Mouse (Mus musculus): ENCODE results near the gene Serpina11. TPM values are rescaled to one million over a fixed set of nuclear protein-coding genes. Genes with fewer than 3 reads are reported as not detected.
"Not testable (repeated sequence)": the region's sequence is repeated elsewhere in the genome, so short reads cannot be mapped to it uniquely, and the experiment has no call there.

Gene Serpina11
- polyA plus RNA-seq, 1 experiment from 2014 or later = 0.34 TPM

DNA sequence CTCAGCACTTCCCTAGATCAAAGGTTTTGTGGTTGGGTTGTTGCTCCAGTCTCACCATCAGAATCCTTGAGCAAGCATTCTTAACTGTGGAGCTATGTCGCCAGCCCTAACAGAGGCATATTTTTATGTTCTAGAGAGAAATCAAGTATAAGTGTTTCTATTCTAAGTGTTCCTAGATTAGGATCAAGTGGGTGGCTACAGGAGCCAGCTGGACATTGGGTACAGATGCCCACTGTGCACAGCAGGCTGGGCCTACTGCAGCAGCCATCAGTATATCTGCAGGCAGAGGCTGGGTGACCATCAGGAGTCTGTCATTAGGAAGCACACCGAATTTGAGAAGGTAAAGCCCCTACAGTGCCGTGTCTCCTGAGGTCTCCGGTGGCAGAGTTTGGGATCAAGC is 18.7 kb downstream of the Serpina11 start:
- no peak for DNase-seq (ENCODE audit: low spot score)

GRCm38 (mm10) chr12:103969577-103970116 is 20.1 kb downstream of the Serpina11 start:
- no peak for DNase-seq (ENCODE audit: low spot score)

DNA sequence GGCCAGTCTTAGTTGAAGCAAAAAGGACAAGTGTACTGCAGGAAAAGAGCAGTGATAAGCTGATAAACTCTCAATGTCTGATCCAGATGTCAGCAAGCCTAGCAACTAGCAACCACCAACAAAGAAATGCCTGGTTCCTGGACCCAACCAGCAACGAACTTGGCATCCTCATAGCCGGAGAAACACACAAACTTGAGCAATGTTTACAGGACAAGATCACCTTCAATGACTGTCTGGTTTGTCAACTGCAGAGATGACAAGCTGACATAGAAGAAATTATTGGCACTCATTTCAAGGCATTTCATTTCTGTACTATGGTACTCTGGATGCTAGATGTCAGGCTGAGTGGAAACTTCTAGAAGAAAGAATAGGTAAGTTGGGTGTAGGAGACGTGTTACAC is 23.0 kb downstream of the Serpina11 start:
- no peak for DNase-seq (ENCODE audit: low spot score)

- DNase-seq (ENCODE audit: low spot score) = no peak
Observed at GRCm38 (mm10) chr12:103963288-103963687, 26.5 kb downstream of the Serpina11 start.

GRCm38 (mm10) chr12:103962860-103963259 is 26.9 kb downstream of the Serpina11 start:
- no peak for DNase-seq (ENCODE audit: low spot score)

DNA sequence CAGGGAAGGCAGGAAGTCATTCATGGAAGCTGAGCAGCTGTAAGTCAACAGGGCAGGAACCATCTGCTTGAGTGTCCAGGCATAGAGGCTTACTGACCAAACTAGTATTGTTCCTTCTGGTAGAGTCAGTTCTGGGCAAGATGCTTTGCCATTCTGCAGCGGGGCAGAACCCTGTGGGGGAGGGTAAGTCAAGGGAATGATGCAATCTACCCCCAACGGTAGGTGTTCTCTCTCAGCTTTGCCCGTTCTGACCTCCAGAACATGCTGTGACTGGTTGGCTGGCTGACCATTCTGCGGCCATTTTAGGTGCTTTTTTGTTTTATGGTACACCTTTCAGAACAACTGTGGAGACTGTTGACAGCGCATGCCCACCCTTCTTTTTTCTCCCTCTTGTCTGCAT is 27.4 kb downstream of the Serpina11 start:
- DNase-seq (ENCODE audit: low spot score) = no peak

DNA sequence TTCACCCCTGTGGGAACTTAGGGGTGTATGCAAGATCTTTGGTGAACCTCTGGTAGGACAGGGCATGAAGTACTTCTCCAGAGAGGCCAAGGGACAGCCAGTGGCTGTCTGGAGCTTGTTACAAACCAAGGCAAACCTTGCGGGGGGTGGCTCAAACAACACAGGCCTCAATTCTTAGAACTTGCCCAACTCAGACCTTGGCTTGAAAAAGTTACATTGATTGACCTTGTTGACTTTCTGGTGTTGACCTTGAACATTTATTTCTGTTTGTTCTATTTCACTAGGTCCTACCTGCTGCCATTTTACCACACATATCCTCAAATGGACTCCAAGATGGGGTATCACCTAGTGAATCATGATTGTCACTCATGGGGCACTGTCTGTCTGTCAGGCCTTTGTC is 28.0 kb downstream of the Serpina11 start:
- DNase-seq (ENCODE audit: low spot score) = no peak

DNA sequence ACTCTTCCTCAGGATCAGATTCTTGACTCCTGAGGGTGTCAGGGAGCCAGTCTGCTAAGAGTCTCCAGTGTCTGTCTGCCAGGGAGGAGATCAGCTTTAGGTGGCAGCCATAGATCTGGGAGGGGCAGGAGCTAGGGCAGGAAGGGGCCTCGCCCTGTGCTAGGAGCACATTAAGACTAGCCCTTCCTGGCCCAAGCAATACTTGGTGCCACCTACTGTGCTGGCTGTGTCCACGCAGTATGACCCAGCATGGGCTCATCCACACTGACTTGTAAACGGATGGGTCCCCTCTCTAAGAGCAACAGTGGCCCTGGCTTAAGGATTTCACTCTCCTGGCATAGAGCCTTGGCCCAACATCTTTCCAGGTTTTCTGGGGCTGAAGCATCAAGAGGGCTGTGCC is 31.0 kb downstream of the Serpina11 start, which contains the start of gene Serpina1e:
Gene Serpina1e, minus strand, starts transcription at position 178 of the 400 bp plus-strand sequence.
- DNase-seq (ENCODE audit: low spot score) = no peak

DNA sequence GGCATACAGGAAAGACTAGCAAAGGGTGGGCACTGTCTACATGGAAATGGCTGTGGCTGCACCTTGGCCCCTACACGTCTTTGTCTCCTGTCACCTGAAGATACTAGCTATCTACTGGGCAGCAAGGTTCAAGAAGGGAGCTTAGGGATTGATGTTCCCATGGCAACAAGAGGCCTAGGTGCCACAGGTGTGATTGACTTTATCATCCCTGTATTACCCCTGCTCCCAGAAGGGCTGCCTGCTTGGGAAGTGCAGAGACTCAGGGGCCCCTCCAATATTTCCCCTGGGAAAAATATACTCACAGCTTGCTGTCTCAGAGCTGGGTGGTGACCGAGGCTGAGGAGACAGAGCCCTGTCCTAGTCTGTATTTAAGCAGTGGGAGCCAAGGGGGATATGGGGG is 33.2 kb downstream of the Serpina11 start:
- not testable (repeated sequence) for DNase-seq (ENCODE audit: low spot score)

- DNase-seq (ENCODE audit: low spot score) = not testable (repeated sequence)
Observed at GRCm38 (mm10) chr12:103952972-103953371, 36.8 kb downstream of the Serpina11 start.

- DNase-seq (ENCODE audit: low spot score) = no peak
Observed at GRCm38 (mm10) chr12:103946243-103946642, 43.5 kb downstream of the Serpina11 start.

Other genes with a start within 250 kb of the Serpina11 start
- gene Serpina1d, start 216.4 kb downstream of the Serpina11 start, polyA plus RNA-seq (2015; fragmentation: Nextera tagmentation; extraction: Ambion mirVana) = not detected in 2 replicates
- 0.17 TPM in 1 of 2 replicates, not detected in the other for gene Serpina1b, start 159.6 kb downstream of the Serpina11 start, polyA plus RNA-seq (2015; fragmentation: Nextera tagmentation; extraction: Ambion mirVana)
- gene Serpina1a, start 126.4 kb downstream of the Serpina11 start, polyA plus RNA-seq (2015; fragmentation: Nextera tagmentation; extraction: Ambion mirVana) = not detected in 2 replicates
- gene Serpina1c, start 85.1 kb downstream of the Serpina11 start, polyA plus RNA-seq (2015; fragmentation: Nextera tagmentation; extraction: Ambion mirVana) = 0.18 TPM in 1 of 2 replicates, not detected in the other
- gene Serpina1e, start 31.0 kb downstream of the Serpina11 start, polyA plus RNA-seq (2015; fragmentation: Nextera tagmentation; extraction: Ambion mirVana) = 0.38 and 0.69 TPM in 2 replicates
- 0.95 and 1.1 TPM in 2 replicates for gene Serpina9, start 23.8 kb upstream of the Serpina11 start, polyA plus RNA-seq (2015; fragmentation: Nextera tagmentation; extraction: Ambion mirVana)
- gene Serpina12, start 54.5 kb upstream of the Serpina11 start, polyA plus RNA-seq (2015; fragmentation: Nextera tagmentation; extraction: Ambion mirVana) = 0.20 and 0.27 TPM in 2 replicates
- gene Serpina5, start 111.2 kb upstream of the Serpina11 start, polyA plus RNA-seq (2015; fragmentation: Nextera tagmentation; extraction: Ambion mirVana) = not detected in 2 replicates
- not detected in 2 replicates for gene Serpina3a, start 122.8 kb upstream of the Serpina11 start, polyA plus RNA-seq (2015; fragmentation: Nextera tagmentation; extraction: Ambion mirVana)
- not detected in 2 replicates for gene Serpina3b, start 138.0 kb upstream of the Serpina11 start, polyA plus RNA-seq (2015; fragmentation: Nextera tagmentation; extraction: Ambion mirVana)
- gene Serpina3c, start 163.9 kb upstream of the Serpina11 start, polyA plus RNA-seq (2015; fragmentation: Nextera tagmentation; extraction: Ambion mirVana) = 0.08 and 0.12 TPM in 2 replicates
- gene Serpina3f, start 224.6 kb upstream of the Serpina11 start, polyA plus RNA-seq (2015; fragmentation: Nextera tagmentation; extraction: Ambion mirVana) = 1.2 and 1.4 TPM in 2 replicates
- 98.6 and 111 TPM in 2 replicates for gene Serpina3g, start 246.3 kb upstream of the Serpina11 start, polyA plus RNA-seq (2015; fragmentation: Nextera tagmentation; extraction: Ambion mirVana)